Mouse (Mus musculus): ENCODE measurements around the gene Spon2.
A peak's percentile ranks its signal among the peaks of the same experiment; 100 is the strongest.

Gene Spon2

GRCm38 (mm10) chr5:33214723-33215122, 3.5 kb downstream of the Spon2 start:
- no peak for DNase-seq

DNA sequence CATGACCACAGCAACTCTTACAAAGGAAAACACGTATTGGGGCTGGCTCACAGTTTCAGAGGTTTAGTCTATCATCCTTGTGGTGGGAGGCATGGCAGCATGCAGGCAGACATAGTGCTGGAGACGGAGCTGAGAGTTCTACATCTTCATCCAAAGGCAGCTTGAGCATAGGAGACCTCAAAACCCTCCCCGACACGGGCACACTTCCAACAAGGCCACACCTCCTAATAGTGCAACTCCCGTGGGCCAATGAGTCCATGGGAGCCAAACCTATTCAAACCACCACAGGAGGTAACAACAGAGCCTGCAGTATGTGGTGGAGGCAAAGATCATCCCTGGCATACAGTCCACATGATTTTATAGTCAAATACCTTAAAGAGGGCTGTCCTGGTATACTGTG, 7.0 kb downstream of the Spon2 start:
- DNase-seq: no peak

- no peak for DNase-seq
Observed at GRCm38 (mm10) chr5:33210515-33210914, 7.7 kb downstream of the Spon2 start.

DNA sequence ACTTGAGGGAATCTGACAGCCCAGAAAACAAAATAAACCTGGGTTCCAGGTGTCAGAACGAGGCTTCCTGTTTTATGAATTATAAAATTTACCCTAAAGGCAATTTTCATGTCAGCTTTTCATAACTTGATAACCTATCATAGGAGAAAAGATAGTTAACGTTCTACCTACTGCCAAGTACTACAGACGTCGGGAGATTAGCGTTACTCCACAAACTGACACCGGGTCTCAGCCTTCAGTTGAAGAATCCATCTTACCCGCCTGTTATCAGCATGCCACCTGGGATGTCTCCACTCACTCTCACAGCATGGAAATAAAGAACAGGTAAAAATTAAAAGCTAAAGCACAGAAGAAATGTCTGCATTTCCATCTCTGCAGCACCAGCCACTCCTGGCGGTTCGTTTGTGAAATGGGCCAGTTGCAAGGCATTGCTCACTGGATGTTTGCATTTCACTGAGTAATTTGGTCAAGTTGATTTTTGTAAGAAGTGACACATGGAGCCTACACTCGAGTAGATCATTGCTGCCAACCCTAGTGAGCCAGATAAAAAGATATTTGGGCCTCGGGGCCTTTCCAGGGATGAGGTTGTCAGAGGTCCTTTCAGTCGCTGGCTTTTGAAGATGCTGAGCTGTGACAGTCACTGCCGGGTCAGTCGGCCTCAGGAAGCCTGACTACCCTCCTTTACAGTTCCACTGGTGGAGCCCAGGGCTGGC, 9.6 kb downstream of the Spon2 start:
- no peak for DNase-seq

DNA sequence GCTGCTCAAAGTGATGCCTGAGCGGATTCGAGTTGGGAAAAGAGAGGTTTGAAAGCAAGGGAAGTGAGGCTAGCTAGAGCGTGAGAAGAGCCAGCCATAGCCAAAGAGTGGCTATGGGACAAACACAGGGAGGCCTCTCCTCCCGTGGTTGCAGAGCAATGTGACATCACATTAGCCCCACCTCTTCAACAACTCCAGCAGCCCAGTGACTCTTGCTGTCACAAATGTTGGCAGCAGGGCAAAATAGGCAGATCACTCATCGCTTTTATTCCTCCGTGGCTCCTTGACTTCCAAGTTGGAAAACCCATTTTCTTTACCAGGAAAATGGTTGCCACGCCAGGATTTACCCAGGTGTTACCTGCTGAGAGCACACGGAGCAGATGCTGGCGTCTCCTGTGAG, 11.1 kb downstream of the Spon2 start:
- DNase-seq: no peak

GRCm38 (mm10) chr5:33206328-33206727, 11.9 kb downstream of the Spon2 start:
- DNase-seq: no peak

DNA sequence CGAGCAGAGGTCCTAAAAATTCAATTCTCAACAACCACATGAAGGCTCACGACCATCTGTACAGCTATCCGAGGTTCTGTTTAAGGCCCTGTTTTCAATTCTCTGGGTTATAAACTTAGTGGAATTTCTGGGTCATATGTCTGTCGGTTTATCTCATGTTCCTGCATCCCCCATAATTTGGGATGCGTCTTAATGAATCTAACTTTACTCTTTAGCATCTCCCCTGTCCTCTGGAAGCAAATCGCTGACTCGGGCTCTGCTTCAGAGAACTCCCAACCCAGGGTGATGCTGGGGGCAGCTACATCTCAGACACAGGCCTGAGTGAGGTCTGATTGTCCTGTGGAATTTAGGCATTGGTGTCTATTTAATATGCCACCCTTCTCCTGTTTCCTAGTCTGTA, 14.0 kb downstream of the Spon2 start:
- DNase-seq: no peak

GRCm38 (mm10) chr5:33203691-33204242, 14.5 kb downstream of the Spon2 start:
- peak; percentile 87 for DNase-seq

- no peak for DNase-seq
Observed at GRCm38 (mm10) chr5:33203171-33203565, 15.1 kb downstream of the Spon2 start.

- DNase-seq: no peak
Observed at GRCm38 (mm10) chr5:33202516-33203170, 15.6 kb downstream of the Spon2 start.

DNA sequence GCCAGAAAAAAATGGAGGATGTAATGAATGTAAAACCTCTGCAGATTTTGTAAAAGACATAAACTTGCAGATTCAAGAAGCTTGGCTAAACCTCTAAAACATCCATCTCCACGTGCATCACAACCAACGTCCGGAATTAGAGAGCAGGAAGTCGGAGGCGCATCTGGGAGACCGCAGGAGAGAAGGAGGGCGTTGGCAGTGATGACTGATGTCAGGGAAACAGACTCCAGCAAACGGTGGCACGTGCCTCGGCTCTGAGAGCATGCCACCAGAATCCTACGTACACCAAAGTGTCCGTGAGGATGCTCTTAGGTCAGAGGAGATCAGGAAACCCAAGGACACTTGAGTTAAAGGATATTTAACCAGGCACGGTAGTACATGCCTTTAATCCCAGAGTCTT, 16.6 kb downstream of the Spon2 start:
- no peak for DNase-seq

DNA sequence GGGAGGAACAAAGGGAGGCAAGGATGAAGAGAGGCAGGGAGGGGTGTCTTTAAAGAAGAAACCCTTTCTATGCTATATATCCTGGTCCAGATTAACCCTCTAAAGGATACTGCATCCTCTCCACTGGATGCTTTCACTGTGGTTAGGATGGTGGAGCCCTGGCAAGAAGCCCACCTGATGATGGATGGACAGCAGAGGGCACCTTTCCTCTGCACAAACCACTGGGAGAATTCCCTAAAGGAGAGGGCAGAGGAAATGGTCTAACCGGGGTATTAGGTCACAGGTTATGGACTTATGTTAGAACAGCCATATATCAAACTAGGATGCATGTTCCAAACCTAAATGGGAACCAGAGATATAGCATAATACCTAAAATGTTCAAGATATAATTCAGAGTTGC, 18.2 kb downstream of the Spon2 start:
- DNase-seq: no peak

DNA sequence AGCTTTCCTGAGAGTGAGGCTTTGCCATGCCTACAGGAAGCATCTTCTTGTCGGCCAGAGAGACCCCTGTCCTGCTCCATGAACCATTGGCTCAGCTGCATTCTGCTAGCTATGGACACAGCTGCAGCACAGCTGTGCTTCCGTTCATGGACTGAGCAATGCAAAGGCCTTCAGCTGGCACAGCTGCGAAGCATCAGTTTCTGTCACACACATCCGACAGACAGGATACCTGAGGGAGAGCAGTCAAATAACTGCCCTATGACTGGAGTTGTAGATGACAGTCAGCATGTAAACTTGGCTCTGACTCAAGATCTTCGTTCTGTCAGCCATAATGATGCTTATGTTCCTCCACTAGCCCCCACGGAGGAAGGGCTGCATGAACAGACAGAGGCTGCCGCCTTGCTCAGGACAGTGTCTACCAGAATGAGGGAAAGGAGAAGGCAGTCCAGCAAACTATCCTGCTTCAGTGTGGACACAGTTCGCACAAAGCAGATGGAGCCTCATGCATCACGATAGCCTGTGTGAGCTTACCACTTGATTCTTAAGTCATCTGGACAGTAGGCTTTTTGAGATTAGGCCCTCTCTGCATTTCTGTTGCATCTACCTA, 22.9 kb downstream of the Spon2 start:
- no peak for DNase-seq

DNA sequence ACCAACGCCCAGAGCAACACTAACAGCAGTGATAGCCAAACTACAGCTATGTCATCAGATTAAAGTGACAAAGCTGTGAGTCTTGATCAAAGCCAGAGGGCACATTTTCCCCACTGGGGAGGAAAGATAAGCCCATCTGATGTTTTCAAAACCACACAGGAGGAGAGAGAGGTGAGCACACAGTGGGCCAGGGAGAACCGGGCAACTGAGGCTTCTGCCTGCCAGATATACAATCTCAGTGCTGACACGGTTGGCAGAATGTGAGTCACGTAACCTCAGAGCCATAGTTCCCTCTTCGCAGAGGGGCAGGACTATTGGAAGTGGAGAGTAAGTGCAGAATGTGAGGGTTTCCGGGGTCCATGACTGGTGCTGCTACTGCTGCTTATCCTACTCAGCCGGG, 24.7 kb downstream of the Spon2 start:
- no peak for DNase-seq
